Mouse (Mus musculus) small intestine, adult 2 months (tissue): ENCODE results near the gene Grik3.

ENCODE experiments used
- CTCF ChIP-seq: fragments of 200-500 bp; IDR thresholded peaks from 2 replicates; pipeline ENCODE4 v1.5.1; 2012; ENCODE audit warnings: low read depth, mild to moderate bottlenecking, control low read depth, inconsistent platforms, low read length, moderate library complexity, mixed read lengths; ENCODE audit not compliant: insufficient replicate concordance, insufficient read length; ENCODE audit errors: extremely low read depth
- POLR2A ChIP-seq: fragments of 200-500 bp; IDR thresholded peaks from 2 replicates; pipeline ENCODE4 v1.6.1; 2012; ENCODE audit warnings: low read depth, mild to moderate bottlenecking, control low read depth, inconsistent platforms, low read length, moderate library complexity

DNA sequence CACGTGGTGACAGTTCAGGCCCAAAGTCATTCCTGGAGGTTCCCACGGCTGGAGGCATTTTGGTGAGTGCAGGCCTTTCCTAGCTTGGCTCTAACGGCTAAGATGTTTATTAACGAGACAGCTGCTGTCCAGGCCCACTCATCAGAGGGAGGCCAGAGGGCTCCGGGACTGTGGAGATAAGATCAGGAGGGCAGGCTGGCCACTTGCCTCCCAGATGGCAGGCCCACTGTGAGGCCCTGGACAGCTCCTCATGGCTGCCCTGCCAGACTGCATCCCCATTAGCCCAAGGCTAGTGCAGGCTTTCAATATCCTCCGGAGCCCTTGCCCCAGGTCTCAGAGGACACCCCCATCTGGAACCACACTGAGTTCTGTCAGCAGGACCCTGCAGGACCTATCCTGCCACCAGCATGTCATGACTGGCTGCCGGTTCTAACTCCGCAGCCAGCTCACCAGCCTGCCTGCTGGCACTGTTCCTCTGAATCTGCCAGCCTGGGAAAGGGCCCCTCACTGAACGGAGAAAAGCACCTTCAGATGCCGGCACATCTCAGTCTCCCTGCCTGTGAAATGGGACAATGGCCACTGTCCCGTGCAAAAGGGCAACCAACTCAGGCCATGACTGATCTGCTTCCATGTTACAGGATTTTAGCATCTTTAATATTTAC is 20.7 kb upstream of the Grik3 start:
- TF ChIP-seq CTCF (no peak), POLR2A (no peak)
